10 mouse cellular contexts compared by ENCODE assay signal in the genomic region with DNA sequence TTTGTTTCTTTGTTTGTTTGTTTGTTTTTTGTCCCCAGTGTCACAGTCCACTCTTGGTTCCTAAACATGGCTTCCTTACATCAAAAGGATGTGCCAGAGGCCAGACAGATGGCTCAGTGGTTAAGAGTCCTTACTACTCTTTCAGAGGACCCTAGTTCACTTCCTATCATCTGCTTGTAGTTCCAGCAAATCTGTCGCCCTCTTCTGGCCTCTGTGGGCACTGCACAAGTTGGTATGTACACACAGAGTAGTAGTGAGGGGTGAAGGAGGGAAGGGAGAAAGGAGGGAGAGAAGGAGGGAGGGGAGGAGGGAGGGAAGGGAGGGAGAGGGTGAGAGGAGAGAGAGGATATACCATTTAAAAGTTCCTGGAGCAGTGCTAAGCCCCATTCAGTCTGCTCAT. TPM values are rescaled to one million over a fixed set of nuclear protein-coding genes. Genes with fewer than 3 reads are reported as not detected.
DNase-seq lines count a peak whose midpoint lies in the region; ATAC-seq and TF ChIP-seq lines count a peak whose summit lies in the region.
"Had no signal": no experiment of that assay in that cellular context is flagged by ENCODE, and none has a peak within 500 bp of the region (broad histone marks: within the 10 kb centered on the region; RNA-seq: fewer than 3 reads in every experiment).

No protein-coding gene starts in this region.

- no peak overlapping the region for H3K4me3 ChIP-seq in kidney, adult 2 months (ENCODE audit: insufficient read depth, low read depth, low read length)
- no peak overlapping the region for H3K4me3 ChIP-seq in kidney, embryonic 15.5 days (replicated peaks)
- no peak overlapping the region for H3K4me3 ChIP-seq in limb, embryonic 11.5 days (ENCODE audit: low read depth, low read length)
- H3K4me3 ChIP-seq: lung, embryonic 15.5 days; stomach, embryonic 15.5 days had no signal

- no peak overlapping the region for H3K4me2 ChIP-seq in kidney, embryonic 15.5 days
- H3K4me2 ChIP-seq in limb, embryonic 11.5 days (ENCODE audit: low read depth, severe bottlenecking): no peak overlapping the region; the same call in 1 of the 2 replicates
- H3K4me2 ChIP-seq: lung, embryonic 15.5 days; stomach, embryonic 15.5 days had no signal

- H3K9ac ChIP-seq in kidney, embryonic 15.5 days: no peak overlapping the region
- no peak overlapping the region for H3K9ac ChIP-seq in limb, embryonic 11.5 days (ENCODE audit: low read length)
- H3K9ac ChIP-seq: lung, embryonic 15.5 days; stomach, embryonic 15.5 days had no signal

- no peaks in the 10 kb centered on the region for H3K36me3 ChIP-seq in kidney, adult 2 months (ENCODE audit: control insufficient read depth, insufficient read depth, low read length)
- H3K36me3 ChIP-seq in kidney, embryonic 15.5 days: no peaks in the 10 kb centered on the region
- no peaks in the 10 kb centered on the region for H3K36me3 ChIP-seq in limb, embryonic 11.5 days (ENCODE audit: control insufficient read depth, insufficient read depth, low read length)
- H3K36me3 ChIP-seq in splenic B cell, adult 2 months (ENCODE audit: control insufficient read depth, insufficient read depth, low read length, poor library complexity, severe bottlenecking): no peaks in the 10 kb centered on the region
- H3K36me3 ChIP-seq: lung, embryonic 15.5 days; stomach, embryonic 15.5 days had no signal

- DNase-seq in kidney, adult 2 months: peak; percentile 23
- DNase-seq in ES-CJ7 (ENCODE audit: low read depth, low spot score): peak; percentile 76
- peak; percentile 56 for DNase-seq in adrenal gland, postnatal 10 days
- peak; percentile 75 for DNase-seq in limb, embryonic 11.5 days (ENCODE audit: low spot score)
- DNase-seq in splenic B cell, adult 2 months (ENCODE audit: low read depth, low spot score): peak; percentile 65
- no peak for DNase-seq in gastrocnemius, postnatal 25 days
- DNase-seq in cerebellum, adult 11-12 months: no peak

- no peaks in the 10 kb centered on the region for H3K9me3 ChIP-seq in kidney, embryonic 15.5 days (replicated peaks)
- H3K9me3 ChIP-seq in limb, embryonic 11.5 days (ENCODE audit: control insufficient read depth, low read length): no peaks in the 10 kb centered on the region
- H3K9me3 ChIP-seq: lung, embryonic 15.5 days; stomach, embryonic 15.5 days had no signal

- no peak for TF ChIP-seq POLR2A in kidney, adult 2 months (IDR thresholded peaks at IDR 0.05; ENCODE audit: low read depth, low read length)

- 15% methylated on average over 1 of the region's 1 CpGs for WGBS in kidney, adult 2 months
- WGBS in kidney, embryonic 15.5 days: 17% methylated on average over 1 of the region's 1 CpGs
- 17% methylated on average over 1 of the region's 1 CpGs for WGBS in limb, embryonic 11.5 days

- no peaks in the 10 kb centered on the region for H3K27me3 ChIP-seq in kidney, adult 2 months (replicated peaks; ENCODE audit: control insufficient read depth, insufficient read depth, low read length)
- no peaks in the 10 kb centered on the region; the same call in 1 of the 2 replicates for H3K27me3 ChIP-seq in kidney, embryonic 15.5 days
- no peaks in the 10 kb centered on the region for H3K27me3 ChIP-seq in limb, embryonic 11.5 days (ENCODE audit: control insufficient read depth, insufficient read depth, low read length)
- no peaks in the 10 kb centered on the region for H3K27me3 ChIP-seq in splenic B cell, adult 2 months (ENCODE audit: control insufficient read depth, insufficient read depth, low read length, poor library complexity, severe bottlenecking)
- H3K27me3 ChIP-seq: lung, embryonic 15.5 days; stomach, embryonic 15.5 days had no signal

- H3K4me1 ChIP-seq in kidney, adult 2 months (ENCODE audit: control insufficient read depth, insufficient read depth, low read length): no peaks in the 10 kb centered on the region
- peaks cover 15% of the 10 kb centered on the region; the same call in 1 of the 2 replicates for H3K4me1 ChIP-seq in kidney, embryonic 15.5 days
- peaks cover 18% of the 10 kb centered on the region for H3K4me1 ChIP-seq in limb, embryonic 11.5 days (ENCODE audit: control insufficient read depth, insufficient read depth, low read length)
- H3K4me1 ChIP-seq: lung, embryonic 15.5 days; stomach, embryonic 15.5 days had no signal

- no peak overlapping the region for H3K27ac ChIP-seq in kidney, adult 2 months (ENCODE audit: insufficient read depth, low read depth, low read length)
- H3K27ac ChIP-seq in kidney, embryonic 15.5 days: no peak overlapping the region
- no peak overlapping the region for H3K27ac ChIP-seq in limb, embryonic 11.5 days (replicated peaks; ENCODE audit: low read depth, low read length)
- H3K27ac ChIP-seq: lung, embryonic 15.5 days; stomach, embryonic 15.5 days had no signal

- no peak for ATAC-seq in kidney, embryonic 15.5 days (replicated peaks; ENCODE audit: low FRiP score)
- ATAC-seq in limb, embryonic 11.5 days (ENCODE audit: insufficient number of reproducible peaks, low FRiP score, low TSS enrichment, low read depth): no peak

- peak; percentile 52 for TF ChIP-seq CTCF in kidney, adult 2 months (conservative IDR thresholded peaks at IDR 0.05; ENCODE audit: insufficient read depth, insufficient read length, low read depth, low read length)

RNA-seq across cellular contexts. Expression of a gene that starts 15.8 kb away (rescaled TPM):
- polyA plus RNA-seq in kidney, adult 2 months (2012; rRNA removed): 15.3 and 20.0 TPM in 2 replicates
- polyA plus RNA-seq in kidney, embryonic 15.5 days (2015; fragmentation: Nextera tagmentation; extraction: Ambion mirVana): 6.7 and 8.4 TPM in 2 replicates
- 10 to 100 TPM; 27.5 to 29.6 TPM for total RNA-seq in adrenal gland, postnatal 10 days (2021)
- 5.1 and 8.5 TPM in 2 replicates for polyA plus RNA-seq in limb, embryonic 11.5 days (2014; fragmentation: Nextera tagmentation; extraction: Ambion mirVana)
- 10 to 100 TPM in 1 of 2 experiments, 1 to 10 TPM in 1; 9.8 to 12.3 TPM for total RNA-seq in gastrocnemius, postnatal 25 days (2021)

Comparison
In these comparisons a context has a peak if more than half of its experiments do, and no peak if none do; other contexts are left out.
1. DNase-seq: peak in kidney, adult 2 months (single experiment), ES-CJ7 (single experiment), adrenal gland, postnatal 10 days (single experiment), limb, embryonic 11.5 days (single experiment) and splenic B cell, adult 2 months (single experiment); none in gastrocnemius, postnatal 25 days (single experiment) and cerebellum, adult 11-12 months (single experiment).